Mouse (Mus musculus): ENCODE data around the gene Mx1. TPM values are rescaled to one million over a fixed set of nuclear protein-coding genes. Genes with fewer than 3 reads are reported as not detected.

Gene Mx1
- total and polyA plus RNA-seq, 2 experiments = 1.4 to 2.3 TPM

DNA sequence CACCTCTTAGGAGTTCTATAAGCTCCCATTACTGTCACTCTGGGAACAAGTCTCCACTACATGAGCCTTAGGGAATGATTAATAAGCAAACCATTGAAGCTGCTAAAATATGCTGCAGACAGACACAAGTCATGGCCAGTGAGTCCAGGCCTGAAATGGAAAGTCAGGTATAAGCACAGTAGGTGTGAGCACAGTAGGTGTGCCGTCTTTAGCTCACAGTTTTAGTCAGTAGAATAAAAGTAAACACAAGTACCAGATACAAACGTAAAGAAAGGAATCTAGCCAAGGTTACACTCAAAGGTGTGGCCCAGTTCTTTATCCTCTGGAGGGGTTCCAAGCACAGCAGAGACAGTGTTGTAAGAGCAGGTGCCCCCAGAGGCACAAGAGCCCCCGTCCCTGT lies 4.8 kb upstream of the Mx1 start:
- Histone ChIP-seq H3K4me3 (ENCODE audit: insufficient read depth, low read depth, low read length) (no peak overlapping the region), H3K27me3 (ENCODE audit: control insufficient read depth, insufficient read depth, low read length) (no peaks in the 10 kb centered on the region), H3K9ac (ENCODE audit: low read depth, low read length) (no peak overlapping the region), H3K79me2 (ENCODE audit: control insufficient read depth, insufficient read depth, low read length) (no peaks in the 10 kb centered on the region), H3K36me3 (ENCODE audit: control insufficient read depth, insufficient read depth, low read length) (no peaks in the 10 kb centered on the region), H3K27ac (replicated peaks; ENCODE audit: insufficient read depth, low read depth, low read length) (no peak overlapping the region), H3K4me1 (ENCODE audit: control insufficient read depth, insufficient read depth, low read length) (peaks cover 7% of the 10 kb centered on the region)
- no peak for DNase-seq (ENCODE audit: extremely low read depth, low read depth, low spot score)
- WGBS = 61% methylated on average over 3 of the region's 3 CpGs
- TF ChIP-seq CTCF (IDR thresholded peaks at IDR 0.05; ENCODE audit: low read depth, low read length) (no peak), POLR2A (IDR thresholded peaks at IDR 0.05; ENCODE audit: extremely low read depth, insufficient read depth, low read length) (no peak)

GRCm38 (mm10) chr16:97466182-97466957 lies 3.7 kb upstream of the Mx1 start:
- DNase-seq (ENCODE audit: extremely low read depth, low read depth, low spot score) = no peak
- Histone ChIP-seq H3K4me3 (ENCODE audit: insufficient read depth, low read depth, low read length) (no peak overlapping the region), H3K36me3 (ENCODE audit: control insufficient read depth, insufficient read depth, low read length) (no peaks in the 10 kb centered on the region), H3K27ac (replicated peaks; ENCODE audit: insufficient read depth, low read depth, low read length) (no peak overlapping the region), H3K9ac (ENCODE audit: low read depth, low read length) (no peak overlapping the region), H3K4me1 (ENCODE audit: control insufficient read depth, insufficient read depth, low read length) (peaks cover 7% of the 10 kb centered on the region), H3K27me3 (ENCODE audit: control insufficient read depth, insufficient read depth, low read length) (no peaks in the 10 kb centered on the region), H3K79me2 (ENCODE audit: control insufficient read depth, insufficient read depth, low read length) (no peaks in the 10 kb centered on the region)
- TF ChIP-seq POLR2A (IDR thresholded peaks at IDR 0.05; ENCODE audit: extremely low read depth, insufficient read depth, low read length) = no peak
- peak; percentile 28 for TF ChIP-seq CTCF (IDR thresholded peaks at IDR 0.05; ENCODE audit: low read depth, low read length)
- 67% methylated on average over 4 of the region's 4 CpGs for WGBS

DNA sequence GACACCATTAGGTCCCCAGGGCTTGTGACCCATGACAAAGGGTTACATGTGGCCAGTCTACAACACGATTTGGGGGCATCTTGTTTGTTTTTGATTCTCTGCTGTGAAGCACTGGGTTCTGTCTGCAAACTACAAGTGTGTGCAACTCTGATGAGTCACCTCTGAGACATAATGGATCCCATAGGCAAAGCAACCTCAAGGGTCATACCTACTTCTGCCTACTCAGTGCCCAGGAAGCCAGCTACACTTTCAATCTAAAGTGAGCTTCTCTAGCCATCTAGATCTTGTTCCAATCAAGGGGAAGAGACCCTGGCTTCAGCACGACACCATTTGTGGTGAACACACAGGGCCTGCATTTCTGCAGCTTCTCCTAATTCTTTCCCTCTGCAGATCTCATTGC lies 1.4 kb downstream of the Mx1 start:
- H3K4me1 ChIP-seq (ENCODE audit: control insufficient read depth, insufficient read depth, low read length) = peaks cover 7% of the 10 kb centered on the region
- no peak for DNase-seq (ENCODE audit: extremely low read depth, low read depth, low spot score)
- 78% methylated on average over 2 of the region's 2 CpGs for WGBS
- no peaks in the 10 kb centered on the region for H3K27me3 ChIP-seq (ENCODE audit: control insufficient read depth, insufficient read depth, low read length)
- no peak overlapping the region for H3K9ac ChIP-seq (ENCODE audit: low read depth, low read length)
- H3K36me3 ChIP-seq (ENCODE audit: control insufficient read depth, insufficient read depth, low read length) = no peaks in the 10 kb centered on the region
- H3K27ac ChIP-seq (replicated peaks; ENCODE audit: insufficient read depth, low read depth, low read length) = no peak overlapping the region
- no peak overlapping the region for H3K4me3 ChIP-seq (ENCODE audit: insufficient read depth, low read depth, low read length)
- no peak for TF ChIP-seq POLR2A (IDR thresholded peaks at IDR 0.05; ENCODE audit: extremely low read depth, insufficient read depth, low read length)
- TF ChIP-seq CTCF (IDR thresholded peaks at IDR 0.05; ENCODE audit: low read depth, low read length) = no peak
- H3K79me2 ChIP-seq (ENCODE audit: control insufficient read depth, insufficient read depth, low read length) = no peaks in the 10 kb centered on the region

DNA sequence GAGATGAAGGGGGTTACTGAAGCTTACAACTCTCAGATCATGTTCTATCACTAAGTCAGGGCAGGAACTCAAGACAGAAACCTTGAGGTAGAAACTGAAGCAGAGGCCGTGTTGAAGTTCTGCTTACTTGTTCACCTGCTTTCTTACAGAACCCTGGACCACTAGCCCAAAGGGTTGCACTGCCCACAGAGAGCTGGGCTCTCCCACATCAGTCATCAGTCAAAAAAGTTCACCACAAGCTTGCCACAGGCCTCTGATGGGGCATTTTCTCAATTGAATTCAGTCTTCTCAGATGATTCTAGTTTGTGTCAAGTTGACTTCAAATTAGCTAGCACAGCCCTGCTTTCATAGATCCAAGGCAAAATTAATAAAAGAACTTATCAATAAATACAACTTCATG lies 2.9 kb downstream of the Mx1 start:
- Histone ChIP-seq H3K4me3 (ENCODE audit: insufficient read depth, low read depth, low read length) (no peak overlapping the region), H3K79me2 (ENCODE audit: control insufficient read depth, insufficient read depth, low read length) (no peaks in the 10 kb centered on the region), H3K27ac (replicated peaks; ENCODE audit: insufficient read depth, low read depth, low read length) (no peak overlapping the region), H3K4me1 (ENCODE audit: control insufficient read depth, insufficient read depth, low read length) (peaks cover 7% of the 10 kb centered on the region), H3K9ac (ENCODE audit: low read depth, low read length) (no peak overlapping the region), H3K36me3 (ENCODE audit: control insufficient read depth, insufficient read depth, low read length) (no peaks in the 10 kb centered on the region), H3K27me3 (ENCODE audit: control insufficient read depth, insufficient read depth, low read length) (no peaks in the 10 kb centered on the region)
- 83% methylated on average over 1 of the region's 1 CpGs for WGBS
- DNase-seq (ENCODE audit: extremely low read depth, low read depth, low spot score) = no peak
- TF ChIP-seq CTCF (IDR thresholded peaks at IDR 0.05; ENCODE audit: low read depth, low read length) = no peak
- TF ChIP-seq POLR2A (IDR thresholded peaks at IDR 0.05; ENCODE audit: extremely low read depth, insufficient read depth, low read length) = no peak

DNA sequence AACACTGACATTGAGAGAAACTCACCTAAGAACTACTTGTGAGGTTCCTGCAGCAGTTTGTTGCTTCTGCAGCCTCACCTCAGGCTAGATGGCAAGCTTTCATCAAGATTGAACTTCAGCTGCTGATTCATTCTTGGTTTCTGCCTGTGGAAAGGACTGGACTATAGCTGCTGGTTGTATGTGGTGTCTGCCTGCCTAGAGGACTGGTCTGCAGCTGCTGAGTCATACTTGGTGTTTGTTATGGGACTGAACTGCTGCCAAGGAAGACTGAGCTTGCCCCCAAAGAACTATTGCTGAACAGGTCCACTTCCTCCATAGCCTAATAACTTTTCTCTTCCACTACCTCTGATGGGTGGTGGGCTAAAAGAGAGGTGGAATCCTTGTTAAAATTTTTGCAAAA lies 15.3 kb downstream of the Mx1 start:
- H3K27me3 ChIP-seq (ENCODE audit: control insufficient read depth, insufficient read depth, low read length) = no peaks in the 10 kb centered on the region
- H3K9ac ChIP-seq (ENCODE audit: low read depth, low read length) = no peak overlapping the region
- DNase-seq (ENCODE audit: extremely low read depth, low read depth, low spot score) = no peak
- no peaks in the 10 kb centered on the region for H3K36me3 ChIP-seq (ENCODE audit: control insufficient read depth, insufficient read depth, low read length)
- H3K4me3 ChIP-seq (ENCODE audit: insufficient read depth, low read depth, low read length) = no peak overlapping the region
- no peak for TF ChIP-seq CTCF (IDR thresholded peaks at IDR 0.05; ENCODE audit: low read depth, low read length)
- TF ChIP-seq POLR2A (IDR thresholded peaks at IDR 0.05; ENCODE audit: extremely low read depth, insufficient read depth, low read length) = no peak
- H3K79me2 ChIP-seq (ENCODE audit: control insufficient read depth, insufficient read depth, low read length) = no peaks in the 10 kb centered on the region
- H3K4me1 ChIP-seq (ENCODE audit: control insufficient read depth, insufficient read depth, low read length) = no peaks in the 10 kb centered on the region
- no peak overlapping the region for H3K27ac ChIP-seq (replicated peaks; ENCODE audit: insufficient read depth, low read depth, low read length)

- Histone ChIP-seq H3K27ac (replicated peaks; ENCODE audit: insufficient read depth, low read depth, low read length) (no peak overlapping the region), H3K4me3 (ENCODE audit: insufficient read depth, low read depth, low read length) (no peak overlapping the region), H3K9ac (ENCODE audit: low read depth, low read length) (no peak overlapping the region), H3K36me3 (ENCODE audit: control insufficient read depth, insufficient read depth, low read length) (no peaks in the 10 kb centered on the region), H3K79me2 (ENCODE audit: control insufficient read depth, insufficient read depth, low read length) (no peaks in the 10 kb centered on the region), H3K27me3 (ENCODE audit: control insufficient read depth, insufficient read depth, low read length) (no peaks in the 10 kb centered on the region), H3K4me1 (ENCODE audit: control insufficient read depth, insufficient read depth, low read length) (no peaks in the 10 kb centered on the region; the same call in 1 of the 2 replicates)
- DNase-seq (ENCODE audit: extremely low read depth, low read depth, low spot score) = peak; percentile 46
- WGBS = 50% methylated on average over 14 of the region's 14 CpGs
- TF ChIP-seq POLR2A (IDR thresholded peaks at IDR 0.05; ENCODE audit: extremely low read depth, insufficient read depth, low read length) = no peak
- TF ChIP-seq CTCF (IDR thresholded peaks at IDR 0.05; ENCODE audit: low read depth, low read length) = peak; percentile 37
These were observed 18.9 kb downstream of the Mx1 start for GRCm38 (mm10) chr16:97443670-97444263.
